Mouse (Mus musculus) granulocyte monocyte progenitor cell, adult 5-6 weeks (primary cell): Measurements from ENCODE around the gene Spata6. TPM values are rescaled to one million over a fixed set of nuclear protein-coding genes. Genes with fewer than 3 reads are reported as not detected.
A peak's percentile ranks its signal among the peaks of the same experiment; 100 is the strongest.

ENCODE experiments used
- ATAC-seq: replicated peaks from 2 replicates; pipeline ENCODE4 v1.8.0; 2016; ENCODE audit warnings: mild to moderate bottlenecking, moderate TSS enrichment, inconsistent platforms; ENCODE audit not compliant: poor library complexity, severe bottlenecking
- total RNA-seq, 2 experiments: library from RNA; stranded (forward) in 1 of 2; stranded (reverse) in 1 of 2; fragments of 200-712, 200-1000 nt in 1 of 2; fragments of >200 nt in 1 of 2; fragmentation: Nextera tagmentation in 1 of 2; gene quantifications; 2 replicates each; pipeline ENCODE4 v1.2.3; 2014 to 2017

Spata6 gene
- total RNA-seq (2014; fragmentation: Nextera tagmentation) = 16.3 and 18.9 TPM in 2 replicates
- 11.9 and 13.0 TPM in 2 replicates for total RNA-seq (2017)

DNA sequence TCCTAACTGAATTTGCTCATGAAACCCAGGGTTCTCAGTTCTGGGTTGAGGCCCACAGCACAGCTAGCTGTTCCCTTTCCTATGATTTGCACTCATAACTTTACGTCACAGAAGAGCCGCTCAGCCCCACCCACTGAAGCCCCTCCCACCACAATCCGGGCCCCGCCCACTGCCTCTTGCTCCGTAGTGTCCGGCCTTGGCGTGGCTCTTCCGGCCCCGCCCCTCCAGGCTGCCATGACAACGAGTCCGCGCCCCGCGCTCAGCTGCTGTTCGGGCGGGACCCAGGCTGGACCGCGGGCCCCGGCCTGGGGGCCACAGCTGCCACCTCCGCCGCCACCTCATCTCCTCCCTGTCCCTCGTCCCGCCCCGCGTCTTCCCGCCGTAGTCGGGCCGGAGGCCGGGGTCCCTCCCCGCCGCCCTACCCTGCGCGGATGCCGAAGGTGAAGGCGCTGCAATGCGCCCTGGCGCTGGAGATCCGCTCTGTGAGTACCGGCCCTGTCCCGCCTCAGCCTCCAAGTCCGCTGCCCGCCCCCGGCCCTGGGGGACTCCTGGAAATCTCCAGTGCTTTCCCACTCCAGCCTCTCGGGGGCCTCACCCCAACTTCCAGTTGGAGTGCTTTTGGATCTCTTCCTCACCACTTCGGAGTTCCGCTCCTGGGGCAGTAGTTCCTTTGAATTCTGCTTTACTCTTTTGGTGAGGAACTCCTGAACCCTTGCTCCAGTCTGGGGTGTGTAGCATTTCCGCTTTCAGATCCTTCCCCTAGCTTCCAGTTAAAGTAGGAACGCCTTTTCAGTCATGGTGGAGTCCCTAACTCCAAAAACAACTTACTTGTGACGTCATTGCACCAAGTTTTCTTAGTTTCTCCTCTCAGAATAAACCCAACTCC is at the start of gene Spata6:
TSS of gene Spata6 (plus strand) at position 209 of the 886 bp plus-strand sequence.
- peak; percentile 90 for ATAC-seq

DNA sequence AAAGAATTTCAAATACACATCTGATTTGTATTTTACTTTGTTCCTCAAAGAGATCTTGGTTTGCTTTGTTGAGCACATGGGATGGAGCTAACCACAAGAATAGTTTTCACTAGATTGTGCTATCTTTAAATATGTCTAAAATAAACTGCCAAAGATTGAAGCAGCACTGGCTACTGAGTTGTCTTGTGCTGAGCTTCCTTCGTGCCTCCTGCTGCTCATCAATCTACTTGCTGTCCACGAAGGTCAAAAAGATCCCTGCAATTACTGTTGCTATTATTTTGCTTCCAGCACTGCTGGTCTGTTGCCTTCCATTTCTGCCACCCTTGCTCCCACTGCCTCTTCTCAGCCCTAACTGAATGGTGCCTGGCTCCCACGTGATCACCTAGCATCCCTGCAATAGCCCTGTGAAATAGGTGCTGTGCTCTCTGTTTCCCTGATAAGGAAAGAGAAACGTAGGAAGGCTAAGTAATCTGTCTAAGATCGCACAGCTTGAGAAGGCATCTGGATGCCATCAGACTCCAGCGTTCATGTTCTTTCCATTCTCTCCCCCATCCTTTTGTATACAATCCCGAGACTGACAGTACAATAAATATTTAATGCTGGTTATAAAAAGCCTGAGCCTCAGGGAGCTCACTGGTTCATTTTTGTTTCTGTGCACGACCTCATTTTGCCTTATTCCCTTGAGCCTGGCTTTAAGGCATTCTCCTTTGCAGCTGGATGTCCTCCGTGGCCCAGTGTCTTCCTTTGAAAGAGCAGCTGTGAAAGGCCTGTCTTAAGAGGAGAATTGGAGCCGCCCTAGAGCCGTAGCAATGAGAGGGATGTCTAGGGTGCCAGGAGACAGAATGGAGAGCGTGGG is 49.0 kb upstream of the Spata6 start:
- no peak for ATAC-seq

DNA sequence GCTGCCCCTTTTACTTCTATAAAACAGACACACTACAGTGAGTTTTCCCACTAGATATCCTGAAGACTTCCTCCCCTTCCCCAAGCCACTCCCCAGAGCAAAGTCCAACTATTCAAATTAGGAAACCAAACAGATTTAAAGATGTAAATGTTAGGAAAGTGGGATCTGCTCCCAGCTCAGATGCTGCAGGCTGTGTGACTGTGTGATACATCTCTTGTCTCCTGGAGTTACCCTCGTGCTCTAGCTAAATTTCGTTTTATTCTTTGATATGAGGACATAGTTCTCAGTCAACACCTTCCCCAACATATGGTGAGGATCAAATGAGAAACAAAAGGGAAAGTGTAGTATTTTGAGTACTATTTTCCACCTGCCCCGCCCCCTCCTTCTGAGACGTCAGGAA is 48.3 kb upstream of the Spata6 start:
- ATAC-seq = no peak

DNA sequence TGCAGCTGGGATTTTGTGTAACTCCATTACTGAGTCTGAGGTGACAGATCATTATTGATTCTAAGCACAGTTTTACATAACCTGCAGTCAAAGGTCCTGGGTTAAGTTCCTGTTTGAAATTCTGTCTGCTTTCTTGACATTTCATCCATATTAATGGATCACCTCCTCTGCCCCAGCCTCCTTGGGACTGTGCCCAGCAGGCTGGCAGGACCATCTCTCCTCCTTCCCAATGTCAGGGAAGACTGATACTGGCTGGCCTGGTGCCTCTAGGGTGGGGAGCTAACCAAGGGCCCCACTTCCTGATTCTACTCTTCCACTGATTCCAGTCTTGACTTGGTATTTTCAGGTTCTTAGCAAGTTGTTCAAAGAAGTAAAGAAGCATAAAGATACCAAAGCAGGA is 45.9 kb upstream of the Spata6 start:
- ATAC-seq = no peak

DNA sequence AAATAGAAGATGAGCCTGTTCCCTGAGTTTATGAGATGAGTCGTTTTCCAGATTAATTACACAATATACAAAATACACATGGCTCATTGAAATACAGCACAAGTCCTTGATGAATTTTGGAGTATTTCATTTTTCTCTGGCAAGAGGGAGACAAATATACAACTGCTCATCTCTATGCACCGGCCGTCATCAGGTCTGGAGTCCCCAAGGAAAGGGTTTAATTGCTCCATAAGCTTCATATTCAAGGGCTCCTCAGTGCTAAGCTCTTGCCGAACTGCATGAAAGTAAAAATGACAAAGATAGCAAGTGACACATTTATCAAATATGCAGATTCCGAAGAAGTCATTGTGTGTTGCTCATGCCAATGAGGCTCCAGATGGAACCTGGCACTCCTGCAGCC is 37.9 kb upstream of the Spata6 start:
- no peak for ATAC-seq

DNA sequence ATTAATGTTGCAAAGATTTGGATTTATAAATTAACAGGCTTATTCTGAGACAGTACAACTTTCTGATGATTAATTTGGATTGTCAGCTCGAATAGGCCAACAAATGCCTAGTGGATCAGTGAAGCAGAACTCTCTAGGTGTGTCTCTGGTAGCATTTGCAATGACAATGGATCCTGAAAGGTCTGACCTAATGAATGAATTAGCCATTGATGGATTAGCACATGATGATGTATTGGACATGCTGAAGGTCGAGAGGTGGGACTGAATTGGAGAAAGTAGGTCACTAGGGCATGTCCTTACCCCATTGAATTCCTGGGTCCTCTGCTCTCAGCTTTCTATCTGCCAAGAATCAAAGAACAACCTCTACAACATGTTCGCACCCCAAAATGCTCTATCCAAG is 37.0 kb upstream of the Spata6 start:
- ATAC-seq = no peak

DNA sequence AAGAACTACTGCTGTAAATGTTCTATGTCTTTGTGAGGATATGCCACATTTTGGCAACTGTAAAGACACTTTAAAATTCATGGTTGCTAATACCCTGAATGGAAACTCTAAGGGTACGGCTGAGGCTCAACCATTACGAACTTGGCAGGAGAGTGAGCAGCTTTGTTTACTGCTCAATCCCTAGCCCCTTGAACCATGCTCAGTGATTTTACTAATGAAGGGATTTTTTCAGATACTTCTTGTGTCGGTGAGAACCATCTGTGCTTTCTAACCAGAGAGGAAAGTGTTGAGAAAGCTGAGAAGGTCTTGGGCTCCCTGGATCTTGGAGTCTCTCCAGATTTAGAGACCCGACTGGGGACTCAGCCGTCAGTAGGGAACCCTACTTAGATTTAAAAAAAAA is 35.9 kb upstream of the Spata6 start:
- ATAC-seq = no peak

DNA sequence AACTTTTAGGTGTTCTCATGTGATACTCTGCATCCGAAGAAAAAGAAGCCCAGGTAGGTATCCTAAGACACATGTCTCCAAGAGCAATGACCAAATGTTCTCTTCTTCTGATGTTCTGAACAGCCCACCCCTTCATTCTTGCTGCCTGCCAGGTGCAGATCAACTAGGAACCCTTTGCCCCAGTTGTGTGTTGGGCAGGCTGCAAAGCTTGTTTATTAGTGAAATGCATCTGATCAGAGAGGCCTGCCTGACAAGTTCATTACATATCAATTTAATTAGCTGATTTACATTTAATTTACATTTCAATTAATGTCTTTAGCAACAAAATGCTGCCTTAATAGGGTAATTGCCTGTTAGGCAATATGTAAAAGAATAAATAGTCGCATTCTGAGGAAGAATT is 33.8 kb upstream of the Spata6 start:
- ATAC-seq = no peak

DNA sequence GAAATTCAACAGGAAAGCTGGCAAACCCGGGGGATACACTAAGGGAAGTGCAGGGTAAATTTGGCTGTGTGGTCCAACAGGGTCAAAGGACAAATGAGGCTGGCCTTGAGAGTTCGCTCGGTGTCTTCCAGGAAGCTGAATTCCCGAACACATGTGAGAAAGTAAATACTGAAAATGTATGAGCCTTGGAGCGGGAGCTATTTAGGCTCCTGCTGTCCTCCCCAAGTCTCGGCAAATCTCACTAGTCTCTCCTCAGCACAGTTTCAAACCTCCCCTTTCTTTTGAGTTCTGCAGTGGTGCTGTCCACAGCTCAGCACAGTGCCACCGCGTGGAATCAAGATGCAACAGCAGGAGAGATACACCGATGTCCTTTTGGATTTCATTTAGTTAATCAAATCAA is 32.8 kb upstream of the Spata6 start:
- peak; percentile 84 for ATAC-seq

DNA sequence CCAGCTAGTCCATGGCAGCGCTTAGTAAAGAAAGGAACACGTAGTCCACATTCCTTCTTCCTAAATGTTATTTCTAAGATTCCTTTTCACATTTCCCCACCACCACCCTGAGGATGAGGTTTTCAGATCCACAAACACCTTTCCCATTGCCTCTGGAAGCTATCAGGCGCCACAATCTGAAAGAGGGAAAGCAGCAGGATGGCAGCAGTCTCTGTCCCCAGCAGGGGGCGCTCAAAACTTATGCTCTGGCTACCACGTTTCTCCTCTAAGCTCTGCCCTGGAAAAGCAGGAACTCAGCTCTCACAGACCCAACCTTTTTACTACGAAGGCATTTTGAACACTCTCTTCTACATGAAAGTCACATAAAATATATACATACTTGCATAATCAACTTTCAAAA is 32.2 kb upstream of the Spata6 start:
- peak; percentile 93 for ATAC-seq

DNA sequence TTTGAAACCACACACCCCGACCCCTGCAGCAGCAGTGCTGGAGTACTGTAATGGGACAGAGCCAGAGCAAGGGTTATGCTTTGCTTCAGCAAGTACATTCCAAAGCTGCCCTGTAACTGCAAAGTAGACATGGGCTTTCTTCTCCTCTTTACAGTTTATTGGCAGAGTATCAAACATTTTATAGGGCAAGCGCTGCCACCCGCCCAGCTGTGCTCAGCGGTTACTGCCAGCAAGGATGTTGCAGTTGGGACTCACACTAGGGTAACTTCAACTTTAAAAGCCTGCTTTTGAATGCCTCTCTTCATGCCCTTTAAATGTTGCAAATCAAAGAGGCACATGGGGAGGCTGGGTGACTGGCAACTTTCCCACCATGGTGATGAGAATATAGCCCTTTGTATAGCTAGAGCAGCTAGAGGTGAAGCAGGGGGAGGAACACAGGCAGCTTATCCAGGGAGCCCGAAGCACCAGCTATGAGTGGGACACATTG is 28.7 kb upstream of the Spata6 start:
- no peak for ATAC-seq

DNA sequence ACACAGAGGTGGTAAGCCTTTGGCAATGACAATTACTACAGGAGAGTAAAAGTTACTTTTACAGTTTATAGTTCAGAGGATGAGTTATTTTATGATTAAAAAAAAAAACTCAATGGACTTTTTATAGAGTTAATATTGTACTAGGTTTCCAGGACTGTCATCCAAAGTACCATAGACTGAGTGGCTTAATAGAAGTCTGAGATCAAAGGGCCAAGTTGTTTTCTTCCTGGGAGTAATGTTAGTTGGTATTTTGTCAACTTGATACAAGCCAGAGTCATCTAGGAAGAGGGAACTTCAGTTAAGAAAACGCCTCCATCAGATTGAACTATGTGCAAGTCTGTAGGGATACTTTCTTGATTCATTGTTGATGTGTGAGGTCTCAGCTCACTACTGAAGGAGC is 18.4 kb upstream of the Spata6 start:
- ATAC-seq = no peak

DNA sequence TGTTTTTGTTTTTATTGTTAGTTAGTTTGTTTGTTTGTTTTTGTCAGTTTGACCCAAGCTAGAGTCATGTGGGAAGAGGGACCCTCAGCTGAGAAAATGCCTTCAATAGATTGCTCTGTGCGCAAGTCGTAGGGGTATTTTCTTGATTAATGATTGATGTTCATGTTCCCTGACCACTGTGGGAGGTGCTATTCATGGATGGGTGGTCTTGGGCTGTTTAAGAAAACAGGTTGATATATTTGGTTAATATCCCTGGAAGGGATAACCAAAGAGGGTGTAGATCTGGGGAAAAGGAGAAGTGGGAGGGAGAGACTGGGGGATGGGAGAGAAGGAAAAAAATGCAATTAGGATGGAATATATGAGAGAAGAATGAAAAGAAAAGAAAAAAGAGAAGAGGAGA is 15.7 kb upstream of the Spata6 start:
- ATAC-seq = no peak

DNA sequence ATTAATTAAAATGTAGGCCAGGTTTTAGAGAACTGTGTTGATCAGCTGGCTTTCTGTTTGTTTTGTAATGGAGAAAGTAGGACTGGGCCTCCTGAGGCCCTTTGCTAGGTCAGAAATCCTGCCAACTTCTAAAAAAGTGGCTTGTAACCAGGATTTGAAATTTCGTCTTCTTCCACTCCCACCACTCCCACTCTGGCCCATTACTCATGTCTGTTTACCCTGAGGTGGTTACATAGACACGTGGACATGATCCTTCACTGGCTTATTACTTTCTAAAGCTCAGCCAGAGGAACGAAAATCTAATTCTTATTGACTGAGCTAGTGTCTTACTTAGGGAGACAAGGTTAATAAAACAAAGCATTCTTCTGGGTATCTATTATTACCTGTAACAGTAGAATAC is 14.8 kb upstream of the Spata6 start:
- ATAC-seq = no peak

DNA sequence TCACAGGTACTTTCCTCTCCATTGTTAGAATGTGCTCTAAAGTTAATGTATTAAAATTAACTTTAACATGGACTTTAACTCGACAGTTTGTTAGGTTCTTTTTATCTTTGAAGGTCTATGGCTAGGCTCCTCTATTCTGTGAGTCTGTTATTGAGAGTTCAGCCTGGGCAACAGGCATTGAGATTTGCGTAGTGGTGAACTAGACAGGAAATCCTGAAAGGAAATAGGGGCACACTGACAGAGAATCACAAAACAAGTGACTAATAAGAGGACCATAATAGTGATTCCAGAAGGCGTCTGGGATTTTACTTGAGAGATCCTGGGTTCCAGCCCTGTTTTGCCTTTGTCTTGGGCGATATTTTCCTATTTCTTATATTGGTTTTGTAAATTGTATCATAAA is 488 bp upstream of the Spata6 start:
- no peak for ATAC-seq

DNA sequence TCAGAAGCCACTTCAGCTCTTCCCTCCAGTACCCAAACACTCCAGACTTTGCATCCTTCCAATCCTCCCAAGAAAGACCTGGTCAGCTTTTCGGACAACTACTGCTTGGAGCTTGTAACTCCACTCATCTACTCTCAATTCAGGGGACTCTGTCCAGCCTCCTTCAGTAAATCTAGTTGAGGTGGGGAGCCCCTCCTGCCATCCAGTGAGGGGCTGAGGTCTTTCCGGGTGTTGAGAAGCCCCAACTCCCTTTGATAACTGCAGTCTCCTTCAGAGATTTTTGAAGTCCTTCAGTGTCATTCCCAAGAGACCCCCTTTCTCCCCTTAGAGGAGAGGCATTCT is 849 bp downstream of the Spata6 start:
- ATAC-seq = no peak

DNA sequence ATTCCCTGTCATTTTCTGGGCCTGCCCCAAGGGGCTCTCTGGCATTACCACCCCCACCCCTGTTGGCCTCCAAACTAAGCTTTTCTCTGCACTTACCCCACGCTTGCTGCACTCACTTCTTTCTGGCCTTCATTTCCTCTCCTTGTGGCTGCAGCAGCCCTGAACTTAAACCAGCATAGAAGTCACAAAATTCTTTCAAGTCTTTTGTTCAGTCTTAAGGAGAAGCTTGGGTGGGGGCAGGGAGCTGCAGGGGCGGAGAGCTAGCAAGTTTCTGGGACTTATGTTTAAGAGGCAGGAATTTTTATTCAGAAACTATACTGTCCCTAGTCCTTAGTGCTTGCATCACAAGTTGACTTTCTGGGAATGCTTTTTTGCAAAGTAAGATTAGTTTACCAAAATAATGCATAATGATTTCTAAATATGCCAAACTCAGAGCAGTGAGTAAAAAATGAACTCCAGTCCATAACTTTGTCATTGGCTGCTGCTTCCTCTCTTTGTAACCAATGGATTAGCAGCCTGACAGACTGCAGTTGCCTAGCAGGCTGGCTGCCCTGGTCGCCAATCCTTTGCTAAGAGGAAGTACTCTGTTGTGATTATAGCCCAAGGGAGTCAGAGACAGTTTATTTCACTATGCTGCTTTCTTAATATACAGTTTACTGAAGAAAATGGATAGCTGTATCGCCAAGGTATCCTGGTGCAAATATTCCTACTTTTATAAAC is 1.5 kb downstream of the Spata6 start:
- ATAC-seq = peak; percentile 79

DNA sequence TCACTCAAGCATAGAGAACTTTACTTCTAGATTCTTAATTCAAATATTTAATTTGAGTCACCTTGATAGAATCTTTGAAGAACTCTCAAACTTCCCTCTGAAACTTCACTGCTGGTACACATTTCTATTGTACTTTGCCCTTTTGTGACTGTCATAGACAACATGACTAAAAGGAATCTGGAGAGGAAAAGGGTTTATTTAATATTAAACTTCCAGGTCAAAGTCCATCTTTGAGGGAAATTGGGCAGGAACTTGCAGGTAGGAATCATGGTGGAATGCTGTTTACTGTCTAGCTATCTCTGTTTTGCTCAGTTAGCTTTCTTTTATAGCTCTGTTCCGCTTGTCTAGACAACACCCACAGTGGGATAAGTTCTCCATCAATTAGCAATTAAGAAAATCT is 17.8 kb downstream of the Spata6 start:
- no peak for ATAC-seq

DNA sequence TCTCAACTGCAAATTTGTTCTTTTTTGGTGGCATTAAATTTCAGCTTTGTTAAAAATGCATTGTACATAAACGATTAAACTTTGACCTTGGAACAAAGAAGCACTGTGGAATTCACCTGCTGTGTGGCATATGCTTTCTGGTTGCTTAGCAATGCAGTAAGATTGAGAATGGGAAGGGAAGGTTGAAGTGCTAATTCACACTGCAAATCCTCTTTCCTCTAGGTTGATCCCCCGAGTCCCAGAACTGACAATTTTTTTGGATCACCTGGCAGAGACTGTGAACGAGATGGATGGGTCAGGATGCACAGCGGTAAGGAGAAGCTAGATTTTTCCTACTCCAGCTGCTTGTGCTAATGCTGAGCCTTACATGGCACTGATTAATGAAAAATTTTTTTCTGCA is 60.7 kb downstream of the Spata6 start:
- ATAC-seq = no peak

DNA sequence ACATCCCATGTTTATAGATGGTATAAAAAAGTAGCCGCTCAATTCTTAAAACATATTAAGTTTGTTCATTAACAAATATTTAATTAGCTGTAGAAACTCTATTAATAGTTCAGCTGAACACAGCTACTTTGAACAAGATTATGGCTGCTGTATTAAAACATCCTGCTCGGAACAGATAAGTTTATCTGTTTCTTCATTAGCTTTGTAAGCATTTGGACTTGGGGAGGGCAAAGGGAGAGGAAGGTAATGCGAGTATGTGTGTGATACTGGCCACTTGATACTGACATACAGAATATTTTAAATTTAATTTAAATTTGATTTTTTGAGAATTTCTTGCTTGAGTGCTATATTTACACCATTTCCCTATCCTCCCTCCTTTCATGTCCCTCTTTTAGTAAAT is 80.1 kb downstream of the Spata6 start:
- no peak for ATAC-seq

DNA sequence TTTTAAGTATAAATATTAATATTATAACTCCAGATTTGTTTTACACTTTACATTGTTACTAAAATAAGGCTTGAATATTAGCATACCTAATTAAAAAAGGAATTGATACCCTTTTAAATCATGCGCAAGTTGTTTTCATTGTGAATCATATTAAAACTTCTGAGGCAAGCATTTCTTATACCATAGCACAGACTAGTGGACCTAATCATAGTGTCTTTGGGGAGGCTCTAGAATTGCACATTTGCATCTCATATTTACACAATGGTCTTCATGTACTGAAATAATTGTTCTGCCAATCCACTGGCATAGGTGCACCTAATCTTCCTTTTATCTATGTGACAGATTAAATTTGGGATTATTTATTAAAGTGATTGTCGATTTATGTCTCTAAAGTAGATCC is 83.4 kb downstream of the Spata6 start:
- ATAC-seq = no peak
